Mouse (Mus musculus): ENCODE data around the gene Shq1.

GRCm38 (mm10) chr6:100647196-100647595 lies 23.8 kb downstream of the Shq1 start:
- TF ChIP-seq CTCF (IDR thresholded peaks at IDR 0.05; ENCODE audit: control insufficient read depth, insufficient read depth, insufficient replicate concordance, low read depth, low read length) (no peak), POLR2A (IDR thresholded peaks at IDR 0.05; ENCODE audit: control insufficient read depth, low read depth, low read length) (no peak)

Measured in testis, adult 2 months (tissue).